Mouse (Mus musculus): ENCODE results near the gene Nmnat1. TPM values are rescaled to one million over a fixed set of nuclear protein-coding genes. Genes with fewer than 3 reads are reported as not detected.
"Not testable (repeated sequence)": the region's sequence is repeated elsewhere in the genome, so short reads cannot be mapped to it uniquely, and the experiment has no call there.

Gene Nmnat1
- total RNA-seq, 1 experiment from 2014 or later, result 17.9 TPM

- no peak for DNase-seq
Observed at GRCm38 (mm10) chr4:149489415-149490240, 4.6 kb upstream of the Nmnat1 start.

GRCm38 (mm10) chr4:149487729-149488128 is 2.7 kb upstream of the Nmnat1 start:
- no peak for DNase-seq

- peak; percentile 37 for DNase-seq
Observed at GRCm38 (mm10) chr4:149485825-149486206, 814 bp upstream of the Nmnat1 start.

- DNase-seq, result peak; percentile 65
Observed at GRCm38 (mm10) chr4:149484566-149484965, 436 bp downstream of the Nmnat1 start.

- DNase-seq, result no peak
Observed at GRCm38 (mm10) chr4:149477078-149477477, 7.9 kb downstream of the Nmnat1 start, which contains the start of gene Tmem274. Tmem274 (plus strand) TSS chr4:149477378.

- DNase-seq, result no peak
Observed at GRCm38 (mm10) chr4:149475096-149475495, 9.9 kb downstream of the Nmnat1 start.

- DNase-seq, result no peak
Observed at GRCm38 (mm10) chr4:149469557-149469956, 15.4 kb downstream of the Nmnat1 start.

- no peak for DNase-seq
Observed at GRCm38 (mm10) chr4:149463435-149463950, 21.5 kb downstream of the Nmnat1 start.

- DNase-seq, result no peak
Observed at GRCm38 (mm10) chr4:149462305-149462971, 22.6 kb downstream of the Nmnat1 start.

GRCm38 (mm10) chr4:149461579-149462304 is 23.3 kb downstream of the Nmnat1 start:
- DNase-seq, result no peak

- not testable (repeated sequence) for DNase-seq
Observed at GRCm38 (mm10) chr4:149460475-149460874, 24.5 kb downstream of the Nmnat1 start.

GRCm38 (mm10) chr4:149459425-149459824 is 25.6 kb downstream of the Nmnat1 start:
- no peak for DNase-seq

- peak; percentile 47 for DNase-seq
Observed at GRCm38 (mm10) chr4:149458526-149458925, 26.5 kb downstream of the Nmnat1 start.

- DNase-seq, result peak; percentile 82
Observed at GRCm38 (mm10) chr4:149457831-149458430, 27.1 kb downstream of the Nmnat1 start.

GRCm38 (mm10) chr4:149457163-149457562 is 27.8 kb downstream of the Nmnat1 start:
- DNase-seq, result not testable (repeated sequence)

GRCm38 (mm10) chr4:149454879-149455278 is 30.1 kb downstream of the Nmnat1 start, which contains the start of gene Rbp7:
Rbp7 (minus strand) TSS chr4:149454978.
- no peak for DNase-seq

GRCm38 (mm10) chr4:149454263-149454662 is 30.7 kb downstream of the Nmnat1 start:
- DNase-seq, result peak; percentile 63

- DNase-seq, result peak; percentile 79
Observed at GRCm38 (mm10) chr4:149453656-149454055, 31.3 kb downstream of the Nmnat1 start.

- DNase-seq, result peak; percentile 44
Observed at GRCm38 (mm10) chr4:149450636-149451035, 34.4 kb downstream of the Nmnat1 start.

- no peak for DNase-seq
Observed at GRCm38 (mm10) chr4:149446309-149446708, 38.7 kb downstream of the Nmnat1 start.

- DNase-seq, result peak; percentile 54
Observed at GRCm38 (mm10) chr4:149445868-149446267, 39.1 kb downstream of the Nmnat1 start.

Data from adrenal gland, postnatal 14 days (tissue).